7 mouse cellular contexts compared by ENCODE assay signal in the genomic region with DNA sequence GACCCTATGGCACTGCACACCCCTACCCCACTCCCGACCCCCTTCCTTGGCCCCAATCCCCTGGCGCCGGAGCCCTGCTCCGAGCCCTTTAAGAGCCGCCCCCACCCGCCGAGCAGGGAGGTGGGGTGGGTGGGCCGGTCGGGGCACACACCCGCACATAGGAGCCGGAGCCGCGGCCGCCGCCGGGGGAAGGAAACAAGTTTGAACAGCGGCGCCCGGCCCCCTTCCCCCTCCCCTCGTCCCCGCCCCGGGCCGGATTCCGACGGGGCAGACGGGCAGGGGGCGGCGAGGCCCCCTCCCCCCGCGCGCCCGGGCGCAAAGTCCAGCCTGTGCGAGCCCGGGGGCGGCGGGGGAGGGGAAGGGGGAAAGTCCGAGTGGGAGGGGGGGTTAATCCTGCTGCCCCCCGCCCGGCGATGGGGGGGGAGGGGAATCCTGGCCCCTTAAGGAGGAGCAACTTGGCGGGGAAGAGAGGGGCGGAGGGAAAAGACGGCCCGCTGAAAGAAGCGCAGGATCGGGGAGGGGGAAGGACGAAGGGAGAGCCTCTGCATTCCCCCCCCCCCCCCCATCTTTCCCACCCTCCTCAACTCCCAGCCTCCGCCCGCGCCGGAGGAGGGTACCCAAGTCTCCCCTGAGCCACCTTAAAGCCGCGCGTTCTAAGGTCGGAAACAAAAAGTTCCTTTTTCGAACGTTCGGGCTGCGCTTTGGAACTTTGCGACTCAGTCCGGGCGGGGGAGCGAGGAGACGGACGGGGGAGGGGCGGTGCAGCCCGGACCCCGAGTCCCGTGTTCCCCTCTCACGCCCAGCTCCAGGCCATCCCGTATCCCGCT. TPM values are rescaled to one million over a fixed set of nuclear protein-coding genes. Genes with fewer than 3 reads are reported as not detected.
A peak's percentile ranks its signal among the peaks of the same experiment; 100 is the strongest.
DNase-seq lines count a peak whose midpoint lies in the region; ATAC-seq and TF ChIP-seq lines count a peak whose summit lies in the region.

No protein-coding gene starts in this region.

- H3K4me2 ChIP-seq in hindbrain, embryonic 14.5 days (replicated peaks) = peak overlapping the region; percentile 100

- POLR2A ChIA-PET in Patski (lab: Charles Lee) = interaction anchor here (0.6 to 1.5 kb wide), 2 partner anchors 11 to 22 kb away, joined by 3 read pairs; no protein-coding TSS in a partner anchor

- DNase-seq in Patski (ENCODE audit: low read depth, low spot score) = no peak
- peak; percentile 69 for DNase-seq in cerebellum, adult 9-10 months
- peak; percentile 20 to 68 for DNase-seq in frontal cortex, postnatal 36 days (ENCODE audit: low spot score in 2 of 2)
- DNase-seq in hindbrain, embryonic 14.5 days (ENCODE audit: low spot score) = peak; percentile 60
- peak; percentile 63 to 70 for DNase-seq in left cerebral cortex, postnatal 25 days (ENCODE audit: low spot score in 2 of 2)
- DNase-seq in right cerebral cortex, postnatal 4 days = peak; percentile 74

- intact Hi-C loops in left cerebral cortex, postnatal 25 days (cut with DNase I) = loop anchor here (1.0 kb wide), 1 partner anchor 29 kb away; no protein-coding TSS in a partner anchor

- H3K9me3 ChIP-seq in hindbrain, embryonic 14.5 days (ENCODE audit: control insufficient read depth, low read length) = no peaks in the 10 kb centered on the region

- H3K36me3 ChIP-seq in hindbrain, embryonic 14.5 days (replicated peaks; ENCODE audit: control insufficient read depth, insufficient read depth) = no peaks in the 10 kb centered on the region; the same call in 1 of the 2 replicates

- 1% methylated on average over 41 of the region's 73 CpGs for WGBS in hindbrain, embryonic 14.5 days

- ATAC-seq in Patski = peak; percentile 51
- peak; percentile 49; the same call in 1 of the 2 replicates for ATAC-seq in hindbrain, embryonic 14.5 days (ENCODE audit: low FRiP score)
- ATAC-seq in megakaryocyte progenitor cell, adult 5-6 weeks (replicated peaks; ENCODE audit: poor library complexity) = peak; percentile 30

- in situ Hi-C loops in Patski (cut with MboI; ENCODE audit: low pct_unique_long_range_greater_than_20kb) = no loop called here

- CTCF ChIA-PET in Patski (lab: Charles Lee) = no interaction called here

- H3K27me3 ChIP-seq in Patski = no peaks in the 10 kb centered on the region
- H3K27me3 ChIP-seq in hindbrain, embryonic 14.5 days (ENCODE audit: control insufficient read depth, insufficient read depth, low read length) = no peaks in the 10 kb centered on the region

- H3K9ac ChIP-seq in hindbrain, embryonic 14.5 days = peak overlapping the region; percentile 74

- H3K4me1 ChIP-seq in hindbrain, embryonic 14.5 days (replicated peaks; ENCODE audit: control insufficient read depth, insufficient read depth, low read length) = peaks cover 36% of the 10 kb centered on the region

- no peak for TF ChIP-seq CTCF in Patski (IDR thresholded peaks at IDR 0.05)

- peak overlapping the region; percentile 76 for H3K4me3 ChIP-seq in hindbrain, embryonic 14.5 days (replicated peaks; ENCODE audit: low read length)

- peak overlapping the region; percentile 88 for H3K27ac ChIP-seq in hindbrain, embryonic 14.5 days

RNA-seq across cellular contexts. Expression of a gene that starts 1.0 kb away (rescaled TPM):
- 45.9 TPM for polyA plus RNA-seq in Patski (2021)
- polyA plus RNA-seq in hindbrain, embryonic 14.5 days (2014; fragmentation: Nextera tagmentation; extraction: Ambion mirVana) = 5.7 and 6.7 TPM in 2 replicates
- total RNA-seq in left cerebral cortex, postnatal 25 days (2021) = 10 to 100 TPM; 65.1 to 75.6 TPM
- 5.2 and 5.6 TPM in 2 replicates for total RNA-seq in megakaryocyte progenitor cell, adult 5-6 weeks (2015)
- total RNA-seq in megakaryocyte progenitor cell, adult 5-6 weeks (2017) = 6.6 and 6.9 TPM in 2 replicates

RNA-seq across cellular contexts. Expression of a gene that starts 11.9 kb away (rescaled TPM):
- 93.7 TPM for polyA plus RNA-seq in Patski (2021)
- 23.4 and 24.1 TPM in 2 replicates for polyA plus RNA-seq in hindbrain, embryonic 14.5 days (2014; fragmentation: Nextera tagmentation; extraction: Ambion mirVana)
- 100 to 1,000 TPM; 213 to 224 TPM for total RNA-seq in left cerebral cortex, postnatal 25 days (2021)
- total RNA-seq in megakaryocyte progenitor cell, adult 5-6 weeks (2015) = 84.9 and 93.2 TPM in 2 replicates
- total RNA-seq in megakaryocyte progenitor cell, adult 5-6 weeks (2017) = 57.8 and 60.3 TPM in 2 replicates

RNA-seq across cellular contexts. Expression of a gene that starts 18.0 kb away (rescaled TPM):
- 138 TPM for polyA plus RNA-seq in Patski (2021)
- 42.5 and 47.5 TPM in 2 replicates for polyA plus RNA-seq in hindbrain, embryonic 14.5 days (2014; fragmentation: Nextera tagmentation; extraction: Ambion mirVana)
- total RNA-seq in left cerebral cortex, postnatal 25 days (2021) = 100 to 1,000 TPM; 211 to 223 TPM
- 67.4 and 67.8 TPM in 2 replicates for total RNA-seq in megakaryocyte progenitor cell, adult 5-6 weeks (2015)
- 19.0 and 24.4 TPM in 2 replicates for total RNA-seq in megakaryocyte progenitor cell, adult 5-6 weeks (2017)

RNA-seq across cellular contexts. Expression of a gene that starts 28.3 kb away (rescaled TPM):
- 7.6 TPM for polyA plus RNA-seq in Patski (2021)
- 2.4 and 2.5 TPM in 2 replicates for polyA plus RNA-seq in hindbrain, embryonic 14.5 days (2014; fragmentation: Nextera tagmentation; extraction: Ambion mirVana)
- total RNA-seq in left cerebral cortex, postnatal 25 days (2021) = 10 to 100 TPM in 1 of 2 experiments, 1 to 10 TPM in 1; 10.0 to 11.1 TPM
- 7.2 and 7.6 TPM in 2 replicates for total RNA-seq in megakaryocyte progenitor cell, adult 5-6 weeks (2015)
- 7.5 and 7.6 TPM in 2 replicates for total RNA-seq in megakaryocyte progenitor cell, adult 5-6 weeks (2017)

RNA-seq across cellular contexts. Expression of a gene that starts 29.1 kb away (rescaled TPM):
- 18.1 TPM for polyA plus RNA-seq in Patski (2021)
- 13.8 and 14.9 TPM in 2 replicates for polyA plus RNA-seq in hindbrain, embryonic 14.5 days (2014; fragmentation: Nextera tagmentation; extraction: Ambion mirVana)
- total RNA-seq in left cerebral cortex, postnatal 25 days (2021) = 10 to 100 TPM; 24.1 to 25.4 TPM
- total RNA-seq in megakaryocyte progenitor cell, adult 5-6 weeks (2015) = 10.7 and 11.0 TPM in 2 replicates
- 14.5 and 17.2 TPM in 2 replicates for total RNA-seq in megakaryocyte progenitor cell, adult 5-6 weeks (2017)

Comparison
In these comparisons a context has a peak if more than half of its experiments do, and no peak if none do; other contexts are left out.
1. RNA of a gene that starts 1.0 kb away (total RNA-seq): 65.1 to 75.6 TPM in left cerebral cortex, postnatal 25 days; 5.2 to 6.9 TPM in megakaryocyte progenitor cell, adult 5-6 weeks; every median in the first group is over 4 times any median in the second.
2. Peak in every context shown above with its lines, with median percentiles within 50 percentile points of each other: ATAC-seq.